Mouse (Mus musculus) kidney, embryonic 14.5 days (tissue): ENCODE measurements around the gene Map2k6. TPM values are rescaled to one million over a fixed set of nuclear protein-coding genes. Genes with fewer than 3 reads are reported as not detected.
A peak's percentile ranks its signal among the peaks of the same experiment; 100 is the strongest.

Experiments
- ATAC-seq: fragments of 200-750 bp; cut with Nextera tagmentation; 2 replicates; pipeline ENCODE4 v1.8.0; 2017; ENCODE audit warnings: moderate number of reproducible peaks, mild to moderate bottlenecking, moderate TSS enrichment, moderate library complexity; ENCODE audit not compliant: low FRiP score, low TSS enrichment
- H3K27ac ChIP-seq: fragments of 300-500 bp; sonication (generic); 2 replicates; pipeline ENCODE4 v1.5.1; 2014; ENCODE audit warnings: low read depth, mild to moderate bottlenecking, low read length, moderate library complexity, mixed read lengths
- H3K27me3 ChIP-seq: fragments of 300-500 bp; sonication (generic); 2 replicates; pipeline ENCODE4 v1.6.1; 2014; ENCODE audit warnings: mild to moderate bottlenecking, low read length; ENCODE audit not compliant: control insufficient read depth, insufficient read depth
- H3K36me3 ChIP-seq: fragments of 300-500 bp; sonication (generic); 2 replicates; pipeline ENCODE4 v1.6.1; 2014; ENCODE audit warnings: low read length, mixed read lengths; ENCODE audit not compliant: control insufficient read depth, insufficient read depth
- H3K4me1 ChIP-seq: fragments of 300-500 bp; sonication (generic); 2 replicates; pipeline ENCODE4 v1.6.1; 2014; ENCODE audit warnings: low read length, mixed read lengths; ENCODE audit not compliant: control insufficient read depth, insufficient read depth
- H3K4me2 ChIP-seq: fragments of 300-500 bp; sonication (generic); replicated peaks from 2 replicates; pipeline ENCODE4 v1.6.1; 2014; ENCODE audit warnings: low read depth, mild to moderate bottlenecking, low read length
- H3K4me3 ChIP-seq: fragments of 300-500 bp; sonication (generic); 2 replicates; pipeline ENCODE4 v1.5.1; 2014; ENCODE audit warnings: mild to moderate bottlenecking, low read length
- H3K9ac ChIP-seq: fragments of 300-500 bp; sonication (generic); 2 replicates; pipeline ENCODE4 v1.6.1; 2014; ENCODE audit warnings: low read depth, mild to moderate bottlenecking, low read length, moderate library complexity
- H3K9me3 ChIP-seq: fragments of 300-500 bp; sonication (generic); 2 replicates; pipeline ENCODE4 v1.6.1; 2016; ENCODE audit warnings: low read length; ENCODE audit not compliant: control insufficient read depth
- WGBS: fragments of 180-500 bp; shearing (Covaris S2); extraction: QIAGEN DNeasy Blood & Tissue Kit; methylation state at CpG from one replicate; pipeline ENCODE4 v1.1.7; 2014; 5-methylcytosine and 5-hydroxymethylcytosine counted together
- polyA plus RNA-seq: library from polyadenylated mRNA; unstranded; fragments of >200 nt; fragmentation: Nextera tagmentation; extraction: Ambion mirVana; gene quantifications from 2 replicates; pipeline ENCODE4 v1.2.1, GENCODE M21; 2014

Map2k6 gene
- polyA plus RNA-seq, 1 experiment from 2014 or later, result 26.6 TPM

DNA sequence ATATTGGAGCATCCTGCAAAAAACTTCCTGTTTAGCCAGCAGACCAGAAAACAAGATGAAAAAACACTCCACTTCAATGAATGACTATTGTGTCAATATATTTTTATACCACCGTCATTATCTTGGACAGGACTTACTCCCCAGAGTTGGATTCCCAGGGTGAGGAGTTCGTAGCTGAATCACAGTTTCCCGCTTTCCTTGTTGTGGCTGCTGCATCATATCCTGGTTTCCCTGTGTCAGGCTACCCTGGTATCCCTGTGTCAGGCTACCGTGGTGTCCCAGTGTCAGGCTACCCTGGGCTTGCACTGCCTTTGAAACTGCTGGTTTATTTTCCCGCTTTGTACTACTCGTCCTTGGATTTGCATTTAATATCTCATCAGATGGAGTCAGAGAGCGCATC, 167.4 kb downstream of the Map2k6 start:
- H3K27me3 ChIP-seq, result no peaks in the 10 kb centered on the region
- no peak overlapping the region for H3K4me3 ChIP-seq
- ATAC-seq, result no peak
- no peaks in the 10 kb centered on the region for H3K36me3 ChIP-seq
- no peak overlapping the region for H3K9ac ChIP-seq
- H3K9me3 ChIP-seq, result no peaks in the 10 kb centered on the region
- no peak overlapping the region for H3K4me2 ChIP-seq
- H3K27ac ChIP-seq, result no peak overlapping the region
- 74% methylated on average over 7 of the region's 7 CpGs for WGBS
- no peaks in the 10 kb centered on the region for H3K4me1 ChIP-seq

DNA sequence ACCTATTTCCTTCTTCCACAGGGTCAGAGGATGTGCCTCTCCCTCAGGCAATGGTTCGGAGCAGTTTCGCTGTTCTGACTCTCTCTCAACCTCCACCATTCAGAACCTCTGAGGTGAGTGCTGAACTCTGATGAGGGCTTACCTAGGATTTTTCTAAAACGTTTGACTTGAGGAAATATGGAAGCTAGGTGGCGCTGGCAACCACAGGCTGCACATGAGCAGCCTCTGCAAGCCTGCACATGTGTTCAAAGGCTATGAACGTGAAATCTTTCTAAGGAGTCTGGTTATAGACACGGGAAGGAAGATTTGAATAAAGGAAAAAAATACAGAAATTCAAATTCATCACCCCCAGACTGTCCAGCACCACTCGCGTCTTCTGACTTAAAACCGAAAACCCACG, 173.6 kb downstream of the Map2k6 start:
- no peak overlapping the region for H3K4me3 ChIP-seq
- no peaks in the 10 kb centered on the region for H3K36me3 ChIP-seq
- no peak overlapping the region for H3K9ac ChIP-seq
- WGBS, result 51% methylated on average over 10 of the region's 10 CpGs
- peak; percentile 49; the same call in 1 of the 2 replicates for ATAC-seq
- H3K4me2 ChIP-seq, result no peak overlapping the region
- H3K27me3 ChIP-seq, result no peaks in the 10 kb centered on the region
- no peaks in the 10 kb centered on the region for H3K9me3 ChIP-seq
- H3K4me1 ChIP-seq, result no peaks in the 10 kb centered on the region
- no peak overlapping the region for H3K27ac ChIP-seq

Other genes starting within 250 kb of the Map2k6 start
- gene Abca9, start 230.9 kb upstream of the Map2k6 start, polyA plus RNA-seq, result 0.40 and 1.2 TPM in 2 replicates
- not detected in 2 replicates for gene Abca6, start 147.3 kb upstream of the Map2k6 start, polyA plus RNA-seq
- gene Abca5, start 61.4 kb upstream of the Map2k6 start, polyA plus RNA-seq, result 5.6 and 6.9 TPM in 2 replicates